Mouse (Mus musculus) spleen, adult 12 weeks (tissue): ENCODE results near the gene Sh3bp5l.
"Not testable (repeated sequence)": the region's sequence is repeated elsewhere in the genome, so short reads cannot be mapped to it uniquely, and the experiment has no call there.

Source experiments
- DNase-seq: peaks from one replicate; pipeline ENCODE4 v3.0.0; 2022; ENCODE audit warnings: low spot score

Sh3bp5l gene

GRCm38 (mm10) chr11:58330276-58331148 is at the start of gene Sh3bp5l, which contains the start of gene Zfp672:
TSS of gene Sh3bp5l (plus strand) at chr11:58330724.
TSS of gene Zfp672 (minus strand) at chr11:58330339.
- DNase-seq = peak; percentile 86

- DNase-seq = no peak
Observed at GRCm38 (mm10) chr11:58281970-58282496, 48.5 kb upstream of the Sh3bp5l start.

GRCm38 (mm10) chr11:58282518-58282917 is 48.0 kb upstream of the Sh3bp5l start:
- DNase-seq = no peak

- no peak for DNase-seq
Observed at GRCm38 (mm10) chr11:58289992-58290682, 40.4 kb upstream of the Sh3bp5l start.

GRCm38 (mm10) chr11:58290812-58291211 is 39.7 kb upstream of the Sh3bp5l start:
- no peak for DNase-seq

- no peak for DNase-seq
Observed at GRCm38 (mm10) chr11:58292791-58293190, 37.7 kb upstream of the Sh3bp5l start.

GRCm38 (mm10) chr11:58297396-58297795 is 33.1 kb upstream of the Sh3bp5l start:
- DNase-seq = no peak

- peak; percentile 64 for DNase-seq
Observed at GRCm38 (mm10) chr11:58301057-58301456, 29.5 kb upstream of the Sh3bp5l start.

- DNase-seq = peak; percentile 94
Observed at GRCm38 (mm10) chr11:58301837-58302754, 28.4 kb upstream of the Sh3bp5l start.

- DNase-seq = no peak
Observed at GRCm38 (mm10) chr11:58302774-58303445, 27.6 kb upstream of the Sh3bp5l start.

GRCm38 (mm10) chr11:58303594-58303993 is 26.9 kb upstream of the Sh3bp5l start:
- no peak for DNase-seq

GRCm38 (mm10) chr11:58305299-58305698 is 25.2 kb upstream of the Sh3bp5l start:
- DNase-seq = not testable (repeated sequence)

GRCm38 (mm10) chr11:58306860-58307308 is 23.6 kb upstream of the Sh3bp5l start, which contains the start of gene Zfp692:
TSS of gene Zfp692 (plus strand) at chr11:58307069.
- peak; percentile 83 for DNase-seq

- peak; percentile 56 for DNase-seq
Observed at GRCm38 (mm10) chr11:58307411-58308080, 23.0 kb upstream of the Sh3bp5l start.

- no peak for DNase-seq
Observed at GRCm38 (mm10) chr11:58308661-58309060, 21.9 kb upstream of the Sh3bp5l start.

- no peak for DNase-seq
Observed at GRCm38 (mm10) chr11:58314069-58314468, 16.5 kb upstream of the Sh3bp5l start.

GRCm38 (mm10) chr11:58315536-58316168 is 14.9 kb upstream of the Sh3bp5l start:
- no peak for DNase-seq

GRCm38 (mm10) chr11:58316344-58316743 is 14.2 kb upstream of the Sh3bp5l start:
- no peak for DNase-seq

GRCm38 (mm10) chr11:58316768-58317390 is 13.6 kb upstream of the Sh3bp5l start:
- no peak for DNase-seq
